Mouse (Mus musculus) Patski (cell line): Measurements from ENCODE around the gene Snapc4. TPM values are rescaled to one million over a fixed set of nuclear protein-coding genes. Genes with fewer than 3 reads are reported as not detected.

Source experiments
- ATAC-seq: fragments of 100-300 bp; one replicate; pipeline ENCODE4 v1.8.0; 2021
- CTCF ChIA-PET: fragments of 350-600 bp; sonication (Branson Sonifier 250); formaldehyde crosslinking; loops from one replicate; lab custom pipeline; 2022; ENCODE audit warnings: inconsistent platforms; lab: Charles Lee
- POLR2A ChIA-PET: fragments of 350-600 bp; sonication (Branson Sonifier 250); formaldehyde crosslinking; loops from one replicate; lab custom pipeline; 2022; ENCODE audit warnings: antibody characterized with exemption, inconsistent platforms; lab: Charles Lee
- DNase-seq: peaks from one replicate; pipeline ENCODE4 v3.0.0-alpha.2; 2011; ENCODE audit warnings: low read depth, low spot score
- H3K27me3 ChIP-seq: fragments of 371-371 bp; one replicate; pipeline ENCODE4 v1.5.1; 2021
- CTCF ChIP-seq: fragments of 100-300 bp; IDR thresholded peaks from one replicate; pipeline ENCODE4 v1.5.1; 2021
- in situ Hi-C: fragments of 300-500 bp; cut with MboI; formaldehyde crosslinking; loops from 3 replicates; pipeline ENCODE4 v1.11.1; 2018; ENCODE audit warnings: low pct_unique_long_range_greater_than_20kb, mixed read lengths
- polyA plus RNA-seq: library from polyadenylated mRNA; unstranded; gene quantifications from one replicate; pipeline ENCODE4 v1.2.3, GENCODE M21; 2021

Gene Snapc4
- polyA plus RNA-seq, 1 experiment from 2014 or later: 32.7 TPM

DNA sequence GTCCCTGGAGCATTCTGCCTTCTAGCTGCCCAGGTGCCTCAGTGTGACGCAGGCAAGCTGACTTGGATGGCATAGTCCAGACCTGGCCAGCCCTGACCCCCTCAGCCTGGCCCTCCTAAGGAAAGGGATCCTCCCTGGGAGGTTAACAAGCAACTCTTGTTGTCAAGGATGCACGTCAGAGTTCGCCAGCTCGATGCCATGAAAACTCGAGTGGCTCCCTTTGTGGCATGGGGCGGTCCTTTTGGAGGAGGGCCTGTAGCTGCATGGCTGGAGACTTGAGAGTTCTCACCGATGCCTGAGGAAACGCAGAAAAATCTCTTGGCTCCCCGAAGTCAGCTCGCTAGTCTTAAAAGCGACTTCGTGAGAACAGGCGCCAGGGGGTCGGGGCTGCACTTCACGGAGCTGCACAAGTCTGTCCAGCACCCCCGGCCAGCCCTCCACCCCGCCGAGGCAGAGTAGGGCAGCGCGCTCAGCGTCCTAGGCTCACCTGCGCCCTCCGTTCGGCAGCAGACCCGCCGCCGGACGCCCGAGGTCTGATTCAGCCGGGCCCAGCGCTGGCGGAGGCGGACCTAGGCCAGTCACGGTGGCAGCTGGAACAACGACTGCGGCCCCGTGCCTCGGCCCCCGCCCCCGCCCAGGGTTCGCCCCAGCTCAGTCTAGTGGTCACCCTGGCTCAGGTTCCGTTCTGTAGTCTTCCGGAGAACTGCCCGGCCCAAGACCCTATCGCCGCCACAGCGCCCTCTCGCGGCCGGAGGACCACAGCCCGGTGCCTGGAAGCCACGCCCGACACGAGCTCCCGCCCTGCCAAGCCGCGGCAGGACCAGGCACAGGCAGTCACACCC, 28.3 kb upstream of the Snapc4 start, which contains the start of gene Inpp5e:
Gene Inpp5e, minus strand, starts transcription at position 689 of the 842 bp plus-strand sequence.
- in situ Hi-C loops: no loop called here
- ChIA-PET POLR2A (interaction anchor here (0.6 to 1.0 kb wide), 3 partner anchors 10 to 828 kb away, joined by 3 to 4 read pairs (median 3); no protein-coding TSS in a partner anchor), CTCF (interaction anchor here (0.7 to 3.3 kb wide), 19 partner anchors 8 to 161 kb away, joined by 3 to 15 read pairs (median 4); partner anchors contain the start of genes Entr1, Pmpca and Sec16a)
- ATAC-seq (peak; percentile 88), DNase-seq (peak; percentile 58)
- no peak for TF ChIP-seq CTCF
- H3K27me3 ChIP-seq: no peaks in the 10 kb centered on the region

DNA sequence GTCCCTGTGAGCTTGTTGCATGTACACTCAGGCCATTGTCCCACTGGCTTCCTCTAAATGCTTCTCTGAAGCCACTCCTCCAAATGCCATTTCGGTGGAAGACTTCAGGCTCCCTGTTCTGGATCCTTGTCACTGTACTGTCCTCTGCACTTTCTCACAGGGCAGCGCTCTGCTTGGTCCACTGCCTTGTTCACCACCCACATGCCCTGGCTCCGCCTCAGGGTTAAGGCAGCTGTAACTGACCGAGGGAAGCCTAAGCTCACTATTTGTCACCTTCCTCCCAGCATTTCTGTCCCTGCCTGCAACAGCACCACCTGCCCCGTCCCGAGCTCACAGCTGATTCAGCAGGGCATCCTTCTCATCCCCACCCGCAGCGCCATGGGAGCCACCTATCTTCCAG, 22.9 kb upstream of the Snapc4 start:
- POLR2A ChIA-PET: no interaction called here
- CTCF ChIA-PET: interaction anchor here (1.5 kb wide), 1 partner anchor 12 kb away, joined by 4 read pairs; no protein-coding TSS in a partner anchor
- DNase-seq: no peak
- TF ChIP-seq CTCF: no peak
- in situ Hi-C loops: no loop called here
- no peak for ATAC-seq
- no peaks in the 10 kb centered on the region for H3K27me3 ChIP-seq

- no peak for TF ChIP-seq CTCF
- in situ Hi-C loops: no loop called here
- POLR2A ChIA-PET: interaction anchor here (0.6 to 1.1 kb wide), 2 partner anchors 11 to 164 kb away, joined by 3 to 5 read pairs; no protein-coding TSS in a partner anchor
- no peaks in the 10 kb centered on the region for H3K27me3 ChIP-seq
- ATAC-seq: no peak
- CTCF ChIA-PET: no interaction called here
- no peak for DNase-seq
Observed at GRCm38 (mm10) chr2:26402265-26402664, 21.8 kb upstream of the Snapc4 start.

DNA sequence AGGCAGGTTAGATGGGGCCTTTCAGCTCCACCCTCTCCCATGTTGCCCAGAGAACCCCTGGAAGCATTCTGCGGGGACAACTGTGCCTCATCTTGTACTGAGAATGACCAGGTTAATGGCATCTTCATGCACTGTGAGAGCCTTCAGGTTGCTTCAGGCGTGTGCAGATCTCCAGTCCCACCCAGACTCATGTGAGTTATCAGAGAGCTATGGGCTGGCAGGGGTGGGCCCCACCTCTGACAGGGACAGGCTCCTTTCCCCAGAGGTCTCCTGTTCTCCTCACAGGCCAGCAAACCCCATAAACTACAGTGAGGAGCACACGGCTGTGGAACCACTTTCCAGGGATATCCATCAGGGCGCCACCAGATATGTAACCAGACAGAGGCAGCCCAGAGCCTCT, 20.6 kb upstream of the Snapc4 start:
- in situ Hi-C loops: no loop called here

DNA sequence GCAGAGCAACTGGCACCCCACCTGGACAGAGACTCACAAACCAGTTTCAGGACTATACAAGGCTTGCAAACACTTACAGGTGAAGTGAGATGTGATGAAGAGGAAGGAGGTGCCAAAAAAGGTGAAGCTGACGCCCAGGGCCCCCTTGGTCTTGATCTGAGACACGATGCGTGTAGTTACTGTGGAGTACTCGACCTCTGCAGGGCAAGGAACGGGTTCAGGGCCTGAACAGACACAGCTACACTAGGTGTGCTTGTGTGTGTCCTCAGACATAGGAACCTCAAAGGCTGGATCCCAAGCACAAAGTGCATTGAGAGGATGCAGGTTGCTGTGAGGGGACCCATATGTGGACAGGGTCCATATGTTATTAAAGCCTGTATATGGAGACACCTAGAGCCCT, 19.8 kb upstream of the Snapc4 start:
- ChIA-PET POLR2A (no interaction called here), CTCF (interaction anchor here (0.9 to 2.1 kb wide), 2 partner anchors 9 kb away, joined by 3 to 6 read pairs; partner anchors contain the start of gene Inpp5e)
- DNase-seq (no peak), ATAC-seq (no peak)
- in situ Hi-C loops: no loop called here
- H3K27me3 ChIP-seq: no peaks in the 10 kb centered on the region
- no peak for TF ChIP-seq CTCF

More for the DNA sequence above, 20.6 kb upstream of the Snapc4 start:
- no peaks in the 10 kb centered on the region for H3K27me3 ChIP-seq
- ATAC-seq (no peak), DNase-seq (no peak)
- POLR2A ChIA-PET: interaction anchor here (1.1 kb wide), 1 partner anchor 10 kb away, joined by 3 read pairs; no protein-coding TSS in a partner anchor
- TF ChIP-seq CTCF: no peak
- CTCF ChIA-PET: interaction anchor here (0.9 kb wide), 1 partner anchor 8 kb away, joined by 3 read pairs; the partner anchor contains the start of gene Inpp5e

DNA sequence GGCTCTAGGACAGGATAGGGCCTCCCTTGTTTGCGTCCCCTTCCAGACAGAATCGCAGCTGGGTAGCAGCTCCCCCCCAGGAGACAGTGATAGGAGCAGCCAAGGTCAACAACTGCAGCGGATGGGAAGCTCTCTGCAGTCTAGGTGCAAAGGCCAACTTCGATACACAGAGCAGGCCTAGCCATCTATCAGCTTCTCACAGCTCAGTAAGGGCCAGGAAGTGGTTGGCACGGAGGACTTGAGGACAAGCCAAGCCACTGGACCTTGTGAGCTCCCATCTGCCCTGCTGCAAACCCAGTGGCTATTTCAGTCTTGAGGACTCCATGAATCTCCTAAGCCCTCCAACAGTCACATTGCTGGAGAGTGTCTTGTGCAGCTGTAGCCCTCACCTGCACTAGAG, 19.2 kb upstream of the Snapc4 start:
- ATAC-seq (no peak), DNase-seq (no peak)
- TF ChIP-seq CTCF: no peak
- ChIA-PET CTCF (interaction anchor here (1.0 to 2.1 kb wide), 2 partner anchors 9 to 74 kb away, joined by 4 to 6 read pairs; partner anchors contain the start of gene Inpp5e), POLR2A (interaction anchor here (1.0 to 1.5 kb wide), 2 partner anchors 10 to 11 kb away, joined by 3 read pairs; partner anchors contain the start of genes Entr1 and Pmpca)
- H3K27me3 ChIP-seq: no peaks in the 10 kb centered on the region
- in situ Hi-C loops: no loop called here

DNA sequence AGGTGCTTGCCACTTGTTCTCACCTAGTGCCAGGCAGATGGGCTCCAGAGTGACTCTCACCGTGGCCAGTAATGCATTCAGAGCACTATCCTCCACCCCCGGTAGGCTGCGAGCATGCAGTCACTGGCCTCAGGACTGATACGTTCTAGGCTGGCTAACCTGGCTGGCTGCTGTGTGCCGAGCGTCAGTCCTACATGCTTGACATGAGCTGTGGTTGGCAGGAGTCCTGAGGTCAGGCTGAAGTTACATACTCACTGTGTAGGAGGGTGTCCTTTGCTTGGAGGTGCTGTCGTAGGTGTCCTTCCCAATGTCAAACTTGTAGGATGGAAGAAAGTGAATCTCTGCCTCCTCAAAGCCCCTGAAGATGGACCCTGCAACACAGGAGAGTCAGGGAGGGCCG, 18.5 kb upstream of the Snapc4 start:
- no peak for ATAC-seq
- in situ Hi-C loops: no loop called here
- TF ChIP-seq CTCF: no peak
- no peak for DNase-seq
- ChIA-PET POLR2A (interaction anchor here (0.5 to 1.5 kb wide), 3 partner anchors 10 to 167 kb away, joined by 3 read pairs; partner anchors contain the start of genes Entr1 and Pmpca), CTCF (interaction anchor here (1.0 to 2.1 kb wide), 2 partner anchors 10 to 73 kb away, joined by 4 to 6 read pairs; partner anchors contain the start of gene Inpp5e)
- H3K27me3 ChIP-seq: no peaks in the 10 kb centered on the region

DNA sequence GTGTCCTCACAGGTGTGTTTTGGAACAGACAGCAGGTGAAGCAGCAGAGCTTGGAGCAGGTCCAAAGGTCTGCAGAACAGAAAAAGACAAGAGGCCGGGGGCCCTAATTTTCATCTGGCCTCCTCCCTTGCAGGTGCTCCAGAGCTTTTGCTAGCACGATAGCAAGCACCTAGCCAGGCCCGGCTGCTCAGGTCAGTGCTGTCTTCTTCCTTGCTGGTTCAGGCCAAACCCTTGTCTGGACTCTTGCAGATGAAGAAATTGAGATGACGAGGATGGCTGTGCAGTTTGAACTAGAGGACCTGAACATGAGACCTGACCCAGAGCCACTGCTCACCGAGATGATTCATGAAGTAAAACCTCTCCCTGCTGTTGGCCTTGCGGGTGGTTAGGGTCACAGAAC, 11.2 kb upstream of the Snapc4 start:
- ChIA-PET POLR2A (no interaction called here), CTCF (interaction anchor here (1.1 to 3.8 kb wide), 3 partner anchors 12 to 17 kb away, joined by 3 to 11 read pairs (median 4); partner anchors contain the start of gene Inpp5e)
- ATAC-seq: no peak
- in situ Hi-C loops: no loop called here
- TF ChIP-seq CTCF: no peak
- H3K27me3 ChIP-seq: no peaks in the 10 kb centered on the region
- no peak for DNase-seq

DNA sequence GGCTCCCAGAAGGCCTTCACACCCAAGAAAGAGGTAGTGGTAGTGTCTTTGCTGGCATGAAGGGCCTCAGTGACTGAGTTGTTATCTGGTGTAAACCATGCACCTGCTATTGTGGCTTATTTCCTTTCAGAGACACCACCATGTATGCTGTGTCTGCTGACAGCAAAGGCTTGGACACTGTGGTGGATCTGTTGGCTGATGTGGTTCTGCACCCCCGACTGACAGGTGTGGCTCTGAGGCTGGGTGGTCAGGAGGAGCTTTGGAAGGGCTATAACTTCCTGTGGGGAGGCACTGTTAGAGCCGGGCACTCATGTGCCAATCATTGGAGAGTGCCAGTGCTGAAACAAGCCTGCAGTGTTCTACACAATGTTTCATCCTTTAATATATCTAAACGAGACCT, 10.5 kb upstream of the Snapc4 start:
- TF ChIP-seq CTCF: no peak
- DNase-seq (no peak), ATAC-seq (no peak)
- ChIA-PET CTCF (interaction anchor here (0.9 to 3.8 kb wide), 4 partner anchors 12 to 91 kb away, joined by 3 to 11 read pairs (median 4); partner anchors contain the start of gene Inpp5e), POLR2A (interaction anchor here (1.0 kb wide), 1 partner anchor 11 kb away, joined by 3 read pairs; no protein-coding TSS in a partner anchor)
- in situ Hi-C loops: no loop called here
- H3K27me3 ChIP-seq: no peaks in the 10 kb centered on the region

DNA sequence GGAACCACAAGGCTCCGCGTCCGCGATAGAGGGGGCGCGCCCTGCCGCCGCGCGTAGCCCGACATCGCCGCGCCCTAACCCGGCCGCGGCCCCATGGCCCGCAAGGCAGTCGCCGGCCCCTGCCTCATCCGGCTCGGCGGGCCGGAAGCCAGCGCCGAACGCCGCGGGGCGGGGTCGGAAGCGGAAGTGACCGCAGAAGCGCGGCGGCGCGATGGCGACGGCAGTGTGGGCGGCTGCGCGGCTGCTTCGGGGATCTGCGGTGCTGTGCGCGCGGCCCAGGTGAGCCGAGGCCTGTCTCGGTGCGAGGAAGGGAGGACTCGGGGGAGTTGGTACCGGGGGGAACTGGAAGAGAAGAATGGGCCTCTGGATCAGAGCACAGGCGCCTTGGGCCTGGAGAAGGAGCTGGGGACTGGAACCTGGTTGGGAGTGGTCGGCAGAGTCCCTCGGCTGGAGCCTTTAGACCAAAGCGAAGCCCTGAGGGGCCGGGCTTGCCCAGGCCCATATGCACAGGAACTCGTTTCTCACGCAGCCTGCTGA, 8.8 kb upstream of the Snapc4 start, which contains the start of the genes Entr1 and Pmpca:
Gene Entr1, minus strand, starts transcription at position 163 of the 537 bp plus-strand sequence.
Gene Pmpca, plus strand, starts transcription at position 186 of the 537 bp plus-strand sequence.
- in situ Hi-C loops: no loop called here
- TF ChIP-seq CTCF: no peak
- POLR2A ChIA-PET: interaction anchor here (0.9 to 1.1 kb wide), 2 partner anchors 9 to 10 kb away, joined by 3 to 4 read pairs; partner anchors contain the start of gene Snapc4

More for the DNA sequence above, 8.8 kb upstream of the Snapc4 start, which contains the start of the genes Entr1 and Pmpca:
- H3K27me3 ChIP-seq: no peaks in the 10 kb centered on the region
- ATAC-seq: peak; percentile 83
- peak; percentile 15 for DNase-seq
- CTCF ChIA-PET: interaction anchor here (1.1 to 3.8 kb wide), 2 partner anchors 10 to 20 kb away, joined by 3 to 11 read pairs; partner anchors contain the start of gene Inpp5e
